Mouse (Mus musculus) liver, adult 2 months (tissue): ENCODE measurements around the gene Dync1i1. TPM values are rescaled to one million over a fixed set of nuclear protein-coding genes. Genes with fewer than 3 reads are reported as not detected.

ENCODE experiments used
- DNase-seq: peaks from one replicate; pipeline ENCODE4 v3.0.0-alpha.2; 2011; ENCODE audit warnings: low read depth, low spot score; ENCODE audit errors: extremely low read depth
- H3K27ac ChIP-seq: fragments of 200-500 bp; replicated peaks from 2 replicates; pipeline ENCODE4 v1.5.1; 2012; ENCODE audit warnings: low read depth, mild to moderate bottlenecking, control low read depth, inconsistent platforms, low read length; ENCODE audit not compliant: insufficient read depth
- H3K27me3 ChIP-seq: fragments of 200-500 bp; 2 replicates; pipeline ENCODE4 v1.6.1; 2012; ENCODE audit warnings: mild to moderate bottlenecking, moderate library complexity, low read length, inconsistent platforms; ENCODE audit not compliant: control insufficient read depth, insufficient read depth
- H3K36me3 ChIP-seq: fragments of 200-500 bp; 2 replicates; pipeline ENCODE4 v1.6.1; 2012; ENCODE audit warnings: low read length, inconsistent platforms; ENCODE audit not compliant: control insufficient read depth, insufficient read depth
- H3K4me1 ChIP-seq: fragments of 200-500 bp; 2 replicates; pipeline ENCODE4 v1.6.1; 2011; ENCODE audit warnings: low read length; ENCODE audit not compliant: control insufficient read depth, insufficient read depth
- H3K4me3 ChIP-seq: fragments of 200-500 bp; 2 replicates; pipeline ENCODE4 v1.5.1; 2011; ENCODE audit warnings: low read depth, mild to moderate bottlenecking, control low read depth, low read length, moderate library complexity; ENCODE audit not compliant: insufficient read depth
- H3K79me2 ChIP-seq: fragments of 200-500 bp; 2 replicates; pipeline ENCODE4 v1.6.1; 2012; ENCODE audit warnings: inconsistent platforms, mild to moderate bottlenecking, low read length, moderate library complexity; ENCODE audit not compliant: control insufficient read depth, insufficient read depth
- H3K9ac ChIP-seq: fragments of 200-500 bp; 2 replicates; pipeline ENCODE4 v1.6.1; 2012; ENCODE audit warnings: low read depth, mild to moderate bottlenecking, control low read depth, inconsistent platforms, low read length
- CTCF ChIP-seq: fragments of 200-500 bp; IDR thresholded peaks from 2 replicates; pipeline ENCODE4 v1.5.1; 2011; ENCODE audit warnings: low read depth, low read length, control low read depth
- POLR2A ChIP-seq: fragments of 200-500 bp; IDR thresholded peaks from 2 replicates; pipeline ENCODE4 v1.6.1; 2011; ENCODE audit warnings: low read length, control low read depth; ENCODE audit not compliant: insufficient read depth; ENCODE audit errors: extremely low read depth
- WGBS: fragments of 180-500 bp; shearing (Covaris S2); methylation state at CpG from one replicate; pipeline ENCODE4 v1.1.7; 2018; 5-methylcytosine and 5-hydroxymethylcytosine counted together
- polyA plus RNA-seq: library from polyadenylated mRNA; depleted of rRNA; stranded (reverse); fragments of >200 nt; gene quantifications from 2 replicates; pipeline ENCODE4 v1.2.3, GENCODE M21; 2012
- total RNA-seq: library from RNA; depleted of rRNA; stranded (reverse); fragments of >200 nt; gene quantifications from 2 replicates; pipeline ENCODE4 v1.2.3, GENCODE M21; 2014

The Dync1i1 gene
- total and polyA plus RNA-seq, 2 experiments: not detected

DNA sequence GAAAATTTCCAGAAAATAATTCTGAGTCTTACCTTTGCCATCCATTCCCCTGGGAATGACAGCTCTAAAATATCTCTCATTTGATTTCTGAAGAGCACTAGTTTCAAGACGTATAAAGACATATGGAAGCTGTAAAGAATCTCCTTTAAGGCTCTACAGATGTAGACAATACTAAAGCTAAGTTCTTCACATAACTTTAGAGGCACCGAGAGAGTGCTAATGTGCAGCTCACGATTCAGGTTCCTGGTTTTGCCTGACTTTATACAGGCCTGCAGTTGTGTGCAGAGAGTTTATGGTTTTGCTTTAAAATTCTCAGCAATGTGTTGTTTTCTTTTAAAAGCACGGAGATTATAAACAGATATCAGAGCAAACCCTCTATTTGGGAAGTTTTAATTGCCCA is 242.1 kb downstream of the Dync1i1 start:
- no peaks in the 10 kb centered on the region for H3K4me1 ChIP-seq
- H3K27ac ChIP-seq: no peak overlapping the region
- no peak overlapping the region for H3K9ac ChIP-seq
- no peak for TF ChIP-seq CTCF
- TF ChIP-seq POLR2A: no peak
- no peaks in the 10 kb centered on the region for H3K36me3 ChIP-seq
- 76% methylated on average over 4 of the region's 4 CpGs for WGBS
- no peak for DNase-seq
- no peaks in the 10 kb centered on the region; the same call in 1 of the 2 replicates for H3K27me3 ChIP-seq
- no peaks in the 10 kb centered on the region for H3K79me2 ChIP-seq
- H3K4me3 ChIP-seq: no peak overlapping the region

DNA sequence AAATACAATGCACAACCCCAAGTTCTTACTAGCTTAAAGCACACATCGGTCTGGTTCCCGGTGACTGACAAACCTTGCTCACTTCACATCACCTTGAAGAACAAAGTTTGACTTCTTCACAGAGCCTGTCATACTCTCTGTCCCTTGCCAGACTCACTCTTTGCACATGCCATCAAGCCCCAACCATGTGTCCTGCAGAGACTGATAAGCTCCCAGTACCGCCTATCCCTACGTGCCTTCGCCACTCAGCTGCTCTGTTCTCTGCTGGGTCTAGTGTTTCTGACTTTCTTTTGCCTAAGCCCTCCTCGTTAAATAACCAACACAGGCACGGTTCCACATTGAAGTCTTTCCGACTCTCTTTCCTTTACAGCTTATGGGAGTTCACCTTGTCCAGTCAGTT is 244.2 kb downstream of the Dync1i1 start:
- WGBS: 87% methylated on average over 8 of the region's 8 CpGs
- H3K27ac ChIP-seq: no peak overlapping the region
- no peaks in the 10 kb centered on the region for H3K79me2 ChIP-seq
- no peak for TF ChIP-seq POLR2A
- no peak for TF ChIP-seq CTCF
- no peak for DNase-seq
- no peaks in the 10 kb centered on the region; the same call in 1 of the 2 replicates for H3K27me3 ChIP-seq
- no peak overlapping the region for H3K9ac ChIP-seq
- no peaks in the 10 kb centered on the region for H3K36me3 ChIP-seq
- no peaks in the 10 kb centered on the region for H3K4me1 ChIP-seq
- no peak overlapping the region for H3K4me3 ChIP-seq

DNA sequence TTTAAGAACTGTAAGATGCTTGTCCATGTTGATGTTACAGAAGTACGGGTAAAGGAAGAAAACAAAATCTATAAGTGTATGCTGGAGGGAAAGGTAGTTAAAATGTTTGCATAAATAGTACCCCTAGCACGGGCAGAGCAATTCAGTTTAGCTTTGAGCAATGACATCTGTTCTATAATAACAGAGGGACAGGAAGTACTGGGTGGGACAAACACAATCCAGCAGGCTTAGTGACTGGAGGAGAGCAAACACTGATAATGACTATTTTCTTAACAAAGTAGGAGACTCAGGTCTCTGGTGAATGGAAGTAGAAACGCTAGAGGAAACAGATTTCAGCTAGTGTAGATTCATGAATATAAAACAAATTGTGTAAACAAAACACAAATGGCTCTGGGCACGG is 250.8 kb downstream of the Dync1i1 start:
- no peaks in the 10 kb centered on the region for H3K27me3 ChIP-seq
- H3K27ac ChIP-seq: no peak overlapping the region
- H3K79me2 ChIP-seq: no peaks in the 10 kb centered on the region
- no peak overlapping the region for H3K9ac ChIP-seq
- no peaks in the 10 kb centered on the region for H3K36me3 ChIP-seq
- no peak for TF ChIP-seq POLR2A
- TF ChIP-seq CTCF: no peak
- DNase-seq: no peak
- no peaks in the 10 kb centered on the region for H3K4me1 ChIP-seq
- 49% methylated on average over 4 of the region's 4 CpGs for whole genome bisulfite sequencing
- no peak overlapping the region for H3K4me3 ChIP-seq

DNA sequence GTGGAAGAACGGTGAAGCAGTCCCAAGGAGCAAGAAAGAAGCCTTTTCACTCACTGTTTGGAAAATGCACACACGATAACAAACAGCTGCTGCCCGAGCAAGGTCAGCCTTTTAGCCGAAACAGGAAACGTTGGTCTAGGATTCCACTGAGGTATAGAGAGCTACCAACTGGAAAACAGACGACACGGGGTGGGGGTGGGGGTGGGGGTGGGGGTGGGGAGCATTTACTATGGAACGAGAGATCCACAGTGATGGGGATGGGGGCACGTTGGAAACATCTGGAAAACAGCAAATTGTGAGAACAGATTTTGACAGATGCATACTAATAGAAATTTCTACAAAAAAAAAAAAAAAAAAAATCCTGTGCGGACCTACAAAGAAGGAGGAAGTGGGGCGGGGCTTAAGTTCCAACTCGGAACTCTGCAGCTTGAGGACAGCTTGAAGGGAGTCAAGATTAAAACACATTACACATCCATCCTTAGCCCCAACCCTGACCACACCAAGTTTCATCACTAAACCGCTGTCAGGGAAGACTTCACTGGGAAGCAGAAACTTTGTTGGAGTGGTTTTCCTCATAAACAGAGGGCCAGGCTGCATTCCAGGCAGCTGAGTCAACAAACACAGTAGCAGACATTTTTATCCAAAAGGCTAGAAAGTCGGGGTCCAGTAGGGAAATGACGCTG is 251.9 kb downstream of the Dync1i1 start:
- Histone ChIP-seq H3K27me3 (no peaks in the 10 kb centered on the region), H3K79me2 (no peaks in the 10 kb centered on the region), H3K4me3 (no peak overlapping the region), H3K4me1 (no peaks in the 10 kb centered on the region), H3K9ac (no peak overlapping the region), H3K27ac (no peak overlapping the region), H3K36me3 (no peaks in the 10 kb centered on the region)
- TF ChIP-seq POLR2A: no peak
- TF ChIP-seq CTCF: no peak
- 59% methylated on average over 15 of the region's 15 CpGs for WGBS
- DNase-seq: no peak

DNA sequence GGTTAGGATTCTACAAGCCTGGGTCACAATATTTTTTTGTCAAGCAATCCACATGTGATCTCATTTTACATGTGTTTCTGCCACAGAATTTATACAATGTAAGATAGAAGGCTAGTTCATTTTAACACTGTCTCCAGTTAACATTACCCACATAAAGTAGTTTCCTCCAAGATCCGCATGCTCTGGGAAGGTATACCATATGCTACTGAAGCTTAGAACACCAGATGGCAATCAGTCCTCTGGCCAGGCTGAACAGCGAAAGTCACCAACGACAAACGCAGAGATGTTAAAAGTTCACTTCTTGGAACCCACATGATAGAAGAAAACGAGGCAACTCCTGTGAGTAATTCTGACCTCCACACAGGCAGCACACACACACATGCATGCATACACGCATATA is 265.8 kb downstream of the Dync1i1 start:
- no peak overlapping the region for H3K4me3 ChIP-seq
- no peaks in the 10 kb centered on the region for H3K79me2 ChIP-seq
- H3K9ac ChIP-seq: no peak overlapping the region
- H3K27me3 ChIP-seq: no peaks in the 10 kb centered on the region
- TF ChIP-seq CTCF (no peak), POLR2A (no peak)
- no peak overlapping the region for H3K27ac ChIP-seq
- DNase-seq: no peak
- H3K4me1 ChIP-seq: no peaks in the 10 kb centered on the region
- H3K36me3 ChIP-seq: no peaks in the 10 kb centered on the region
- 90% methylated on average over 6 of the region's 6 CpGs for whole genome bisulfite sequencing
